Mouse (Mus musculus): ENCODE data around the gene 0610010K14Rik. TPM values are rescaled to one million over a fixed set of nuclear protein-coding genes. Genes with fewer than 3 reads are reported as not detected.

The 0610010K14Rik gene
- total and polyA plus RNA-seq, 3 experiments, result 27.7 to 153 (median 75.2) TPM

GRCm38 (mm10) chr11:70211972-70212371, 25.7 kb downstream of the 0610010K14Rik start:
- Histone ChIP-seq H3K4me1 (ENCODE audit: control insufficient read depth in 1 of 2, insufficient read depth in 2 of 2) (no peaks in the 10 kb centered on the region), H3K4me3 (replicated peaks in 1 of 3; ENCODE audit: low read depth in 2 of 3, low read length in 2 of 3, poor library complexity in 1 of 3) (no peak overlapping the region), H3K9me3 (replicated peaks; ENCODE audit: low read length) (no peaks in the 10 kb centered on the region), H3K79me2 (replicated peaks; ENCODE audit: control insufficient read depth, extremely low read depth, insufficient read depth, poor library complexity, severe bottlenecking) (no peaks in the 10 kb centered on the region), H3K27ac (ENCODE audit: insufficient read depth, low read depth) (no peak overlapping the region), H3K9ac (ENCODE audit: insufficient read depth, low read depth) (no peak overlapping the region), H3K36me3 (replicated peaks in 1 of 2; ENCODE audit: control insufficient read depth in 1 of 2, insufficient read depth in 1 of 2, low read length in 1 of 2) (peaks cover 4 to 25% of the 10 kb centered on the region in 2 experiments), H3K27me3 (replicated peaks) (no peaks in the 10 kb centered on the region), H3K4me2 (ENCODE audit: insufficient read depth, low read depth, poor library complexity, severe bottlenecking) (no peak overlapping the region)
- in situ Hi-C loops (cut with MboI; ENCODE audit: low pct_ligation_motif_present, low pct_unique_long_range_greater_than_20kb, low sequenced_read_pairs) (no loop called here), dilution Hi-C loops (cut with MboI; ENCODE audit: extremely low pct_ligation_motif_present, extremely low pct_unique_long_range_greater_than_20kb, low sequenced_read_pairs) (no loop called here)
- TF ChIP-seq POLR2AphosphoS2 (IDR thresholded peaks at IDR 0.05; ENCODE audit: low read depth, low read length) (no peak), CHD2 (IDR thresholded peaks at IDR 0.05; ENCODE audit: low read length) (no peak), TBP (conservative IDR thresholded peaks at IDR 0.05; ENCODE audit: low read depth, low read length) (no peak), NRF1 (IDR thresholded peaks at IDR 0.05; ENCODE audit: low read depth, low read length) (no peak), ETS1 (conservative IDR thresholded peaks at IDR 0.05; ENCODE audit: low read depth, low read length) (no peak), JUN (IDR thresholded peaks at IDR 0.05; ENCODE audit: insufficient read depth, low read depth, low read length) (no peak), PAX5 (IDR thresholded peaks at IDR 0.05; ENCODE audit: low read length) (no peak), POLR2A (IDR thresholded peaks at IDR 0.05; ENCODE audit: low read depth, low read length) (no peak), KAT2A (IDR thresholded peaks at IDR 0.05; ENCODE audit: insufficient replicate concordance, low read length) (no peak), BHLHE40 (IDR thresholded peaks at IDR 0.05; ENCODE audit: low read depth, low read length) (no peak), RCOR1 (conservative IDR thresholded peaks at IDR 0.05; ENCODE audit: low read depth, low read length) (no peak), MXI1 (IDR thresholded peaks at IDR 0.05; ENCODE audit: low read depth, low read length) (no peak), E2F4 (IDR thresholded peaks at IDR 0.05; ENCODE audit: insufficient replicate concordance, low read depth, low read length) (no peak), CHD1 (IDR thresholded peaks at IDR 0.05; ENCODE audit: low read depth, low read length) (no peak)
- DNase-seq (ENCODE audit: extremely low read depth), result no peak

- H3K9ac ChIP-seq (ENCODE audit: insufficient read depth, low read depth), result no peak overlapping the region
- H3K36me3 ChIP-seq (replicated peaks in 1 of 2; ENCODE audit: control insufficient read depth in 1 of 2, insufficient read depth in 1 of 2, low read length in 1 of 2), result peaks cover 0 to 12% of the 10 kb centered on the region in 2 experiments
- no peak for TF ChIP-seq EP300 (IDR thresholded peaks at IDR 0.05; ENCODE audit: low read length)
- no peak for TF ChIP-seq SMC3 (IDR thresholded peaks at IDR 0.05; ENCODE audit: low read depth, low read length)
- TF ChIP-seq KAT2A (IDR thresholded peaks at IDR 0.05; ENCODE audit: insufficient replicate concordance, low read length), result no peak
- TF ChIP-seq TBP (conservative IDR thresholded peaks at IDR 0.05; ENCODE audit: low read depth, low read length), result no peak
- TF ChIP-seq USF2 (conservative IDR thresholded peaks at IDR 0.05; ENCODE audit: low read depth, low read length), result no peak
- no peak for TF ChIP-seq CTCF (conservative IDR thresholded peaks at IDR 0.05 in 1 of 2, IDR thresholded peaks at IDR 0.05 in 1 of 2; ENCODE audit: low read depth in 2 of 2, low read length in 2 of 2)
- TF ChIP-seq ELF1 (IDR thresholded peaks at IDR 0.05; ENCODE audit: low read depth, low read length), result no peak
- TF ChIP-seq MEF2A (IDR thresholded peaks at IDR 0.05; ENCODE audit: borderline replicate concordance, low read depth, low read length), result no peak
- no peak for TF ChIP-seq IRF4 (IDR thresholded peaks at IDR 0.05; ENCODE audit: low read depth, low read length)
- H3K79me2 ChIP-seq (replicated peaks; ENCODE audit: control insufficient read depth, extremely low read depth, insufficient read depth, poor library complexity, severe bottlenecking), result no peaks in the 10 kb centered on the region
- no peak overlapping the region for H3K4me2 ChIP-seq (ENCODE audit: insufficient read depth, low read depth, poor library complexity, severe bottlenecking)
- H3K4me3 ChIP-seq (replicated peaks in 1 of 3; ENCODE audit: low read depth in 2 of 3, low read length in 2 of 3, poor library complexity in 1 of 3), result no peak overlapping the region
- in situ Hi-C loops (cut with MboI; ENCODE audit: low pct_ligation_motif_present, low pct_unique_long_range_greater_than_20kb, low sequenced_read_pairs) (no loop called here), dilution Hi-C loops (cut with MboI; ENCODE audit: extremely low pct_ligation_motif_present, extremely low pct_unique_long_range_greater_than_20kb, low sequenced_read_pairs) (no loop called here)
- H3K27ac ChIP-seq (ENCODE audit: insufficient read depth, low read depth), result no peak overlapping the region
- no peaks in the 10 kb centered on the region for H3K4me1 ChIP-seq (ENCODE audit: control insufficient read depth in 1 of 2, insufficient read depth in 2 of 2)
- no peaks in the 10 kb centered on the region for H3K9me3 ChIP-seq (replicated peaks; ENCODE audit: low read length)
- peaks cover 12% of the 10 kb centered on the region for H3K27me3 ChIP-seq (replicated peaks)
- no peak for DNase-seq (ENCODE audit: extremely low read depth)
These were observed 27.0 kb downstream of the 0610010K14Rik start for GRCm38 (mm10) chr11:70210681-70211080.

Measured in CH12.LX (cell line).